Mouse (Mus musculus) liver, embryonic 11.5 days (tissue): ENCODE results near the gene Dtx3l. TPM values are rescaled to one million over a fixed set of nuclear protein-coding genes. Genes with fewer than 3 reads are reported as not detected.
A peak's percentile ranks its signal among the peaks of the same experiment; 100 is the strongest.
"Not testable (repeated sequence)": the region's sequence is repeated elsewhere in the genome, so short reads cannot be mapped to it uniquely, and the experiment has no call there.

Source experiments
- ATAC-seq: fragments of 200-750 bp; cut with Nextera tagmentation; replicated peaks from 2 replicates; pipeline ENCODE4 v1.8.0; 2017; ENCODE audit warnings: moderate number of reproducible peaks, mild to moderate bottlenecking, moderate TSS enrichment, moderate library complexity; ENCODE audit not compliant: low FRiP score
- DNase-seq: peaks from one replicate; pipeline ENCODE4 v3.0.0-alpha.2; 2017; ENCODE audit warnings: low spot score
- H3K27ac ChIP-seq: fragments of 300-500 bp; sonication (generic); 2 replicates; pipeline ENCODE4 v1.5.1; 2014; ENCODE audit warnings: mild to moderate bottlenecking, low read depth, low read length, control low read depth
- H3K27me3 ChIP-seq: fragments of 300-500 bp; sonication (generic); replicated peaks from 2 replicates; pipeline ENCODE4 v1.6.1; 2014; ENCODE audit warnings: low read length, mixed read lengths; ENCODE audit not compliant: control insufficient read depth, insufficient read depth
- H3K36me3 ChIP-seq: fragments of 300-500 bp; sonication (generic); 2 replicates; pipeline ENCODE4 v1.6.1; 2014; ENCODE audit warnings: mild to moderate bottlenecking, low read length, moderate library complexity, mixed read lengths; ENCODE audit not compliant: control insufficient read depth, insufficient read depth
- H3K4me1 ChIP-seq: fragments of 300-500 bp; sonication (generic); replicated peaks from 2 replicates; pipeline ENCODE4 v1.6.1; 2014; ENCODE audit warnings: low read length, mixed read lengths; ENCODE audit not compliant: control insufficient read depth, insufficient read depth
- H3K4me2 ChIP-seq: fragments of 300-500 bp; sonication (generic); 2 replicates; pipeline ENCODE4 v1.6.1; 2014; ENCODE audit warnings: mild to moderate bottlenecking, control low read depth, moderate library complexity
- H3K4me3 ChIP-seq: fragments of 300-500 bp; sonication (generic); 2 replicates; pipeline ENCODE4 v1.5.1; 2014; ENCODE audit warnings: low read depth, low read length, control low read depth
- H3K9ac ChIP-seq: fragments of 300-500 bp; sonication (generic); 2 replicates; pipeline ENCODE4 v1.6.1; 2014; ENCODE audit warnings: low read depth, low read length, control low read depth
- H3K9me3 ChIP-seq: fragments of 300-500 bp; sonication (generic); 2 replicates; pipeline ENCODE4 v1.6.1; 2016; ENCODE audit warnings: low read length, inconsistent platforms, mixed read lengths; ENCODE audit not compliant: control insufficient read depth
- WGBS: fragments of 180-500 bp; shearing (Covaris S2); extraction: QIAGEN DNeasy Blood & Tissue Kit; methylation state at CpG from one replicate; pipeline ENCODE4 v1.1.7; 2014; 5-methylcytosine and 5-hydroxymethylcytosine counted together
- polyA plus RNA-seq: library from polyadenylated mRNA; unstranded; fragments of >200 nt; fragmentation: Nextera tagmentation; extraction: Ambion mirVana; gene quantifications from 2 replicates; pipeline ENCODE4 v1.2.1, GENCODE M21; 2014

The Dtx3l gene
- polyA plus RNA-seq, 1 experiment from 2014 or later = 3.2 TPM

- WGBS = 48% methylated on average over 1 of the region's 1 CpGs
- no peaks in the 10 kb centered on the region for H3K36me3 ChIP-seq
- no peak overlapping the region for H3K9ac ChIP-seq
Observed at GRCm38 (mm10) chr16:35974021-35974420, 35.1 kb upstream of the Dtx3l start.

GRCm38 (mm10) chr16:35968149-35968548, 29.2 kb upstream of the Dtx3l start:
- Histone ChIP-seq H3K27ac (no peak overlapping the region), H3K9me3 (no peaks in the 10 kb centered on the region), H3K9ac (no peak overlapping the region), H3K4me2 (no peak overlapping the region), H3K4me3 (no peak overlapping the region), H3K36me3 (no peaks in the 10 kb centered on the region), H3K27me3 (no peaks in the 10 kb centered on the region), H3K4me1 (no peaks in the 10 kb centered on the region)
- DNase-seq (no peak), ATAC-seq (no peak)
- 55% methylated on average over 2 of the region's 2 CpGs for WGBS

More at GRCm38 (mm10) chr16:35974021-35974420, 35.1 kb upstream of the Dtx3l start:
- DNase-seq (no peak), ATAC-seq (no peak)
- Histone ChIP-seq H3K27me3 (no peaks in the 10 kb centered on the region), H3K9me3 (no peaks in the 10 kb centered on the region), H3K4me3 (no peak overlapping the region), H3K4me2 (no peak overlapping the region), H3K27ac (no peak overlapping the region), H3K4me1 (no peaks in the 10 kb centered on the region)

DNA sequence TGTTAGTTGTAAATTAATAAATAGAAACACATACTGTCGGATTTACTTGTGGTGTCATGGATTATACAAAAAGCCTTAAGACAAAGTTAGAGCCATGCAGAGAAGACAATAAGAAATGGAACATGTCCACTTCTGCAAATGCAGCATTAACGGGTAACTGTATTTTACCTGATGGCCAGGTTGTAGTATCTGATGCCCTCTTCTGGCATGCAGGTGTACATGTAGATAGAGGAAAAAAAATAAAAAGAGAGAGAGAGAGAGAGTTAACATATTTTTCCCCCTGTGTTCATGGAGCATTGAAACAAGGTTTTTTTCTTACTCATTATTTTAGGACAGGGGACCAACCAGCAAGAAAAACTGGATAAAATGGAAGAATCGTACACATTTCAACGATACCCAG, 28.4 kb upstream of the Dtx3l start:
- 84% methylated on average over 4 of the region's 4 CpGs for WGBS
- ATAC-seq = no peak
- no peaks in the 10 kb centered on the region for H3K27me3 ChIP-seq
- H3K4me1 ChIP-seq = no peaks in the 10 kb centered on the region
- no peak overlapping the region for H3K4me3 ChIP-seq
- no peaks in the 10 kb centered on the region for H3K36me3 ChIP-seq
- H3K9ac ChIP-seq = no peak overlapping the region
- H3K27ac ChIP-seq = no peak overlapping the region
- no peak overlapping the region for H3K4me2 ChIP-seq
- DNase-seq = no peak
- no peaks in the 10 kb centered on the region for H3K9me3 ChIP-seq

DNA sequence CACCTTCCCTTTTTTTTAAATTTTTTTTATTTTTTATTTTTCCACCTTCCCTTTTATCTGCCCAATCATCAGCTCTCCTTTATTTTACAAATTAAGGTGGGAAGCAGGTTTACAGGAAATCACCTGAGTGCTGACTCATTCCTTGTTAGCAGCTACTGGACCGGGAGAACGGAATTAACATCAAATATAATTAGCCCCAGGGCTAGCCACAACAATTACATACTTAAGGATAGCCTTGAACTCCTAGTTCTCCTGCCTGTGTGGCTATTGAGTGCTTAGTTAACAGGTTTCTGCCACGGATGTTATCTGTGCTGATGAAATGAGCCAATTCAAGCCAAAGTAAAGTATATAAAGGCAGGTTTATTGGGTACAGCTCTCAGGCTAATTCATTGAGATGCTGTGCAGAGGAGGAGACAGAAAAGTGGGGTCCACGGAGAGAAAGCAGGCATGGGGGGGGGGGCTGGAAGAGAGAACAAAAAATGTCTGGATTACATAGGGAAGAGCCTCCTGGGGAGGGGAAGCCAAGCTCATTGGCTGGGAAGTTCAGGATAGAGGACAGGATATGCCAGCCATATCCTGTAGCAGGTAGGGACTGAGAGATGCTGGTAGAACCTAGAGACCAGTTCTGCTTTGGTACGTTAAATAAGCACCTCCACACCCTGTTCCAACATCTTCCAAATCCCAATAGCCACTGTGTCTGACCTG, 27.6 kb upstream of the Dtx3l start:
- no peaks in the 10 kb centered on the region for H3K9me3 ChIP-seq
- H3K4me2 ChIP-seq = no peak overlapping the region
- no peak for ATAC-seq

DNA sequence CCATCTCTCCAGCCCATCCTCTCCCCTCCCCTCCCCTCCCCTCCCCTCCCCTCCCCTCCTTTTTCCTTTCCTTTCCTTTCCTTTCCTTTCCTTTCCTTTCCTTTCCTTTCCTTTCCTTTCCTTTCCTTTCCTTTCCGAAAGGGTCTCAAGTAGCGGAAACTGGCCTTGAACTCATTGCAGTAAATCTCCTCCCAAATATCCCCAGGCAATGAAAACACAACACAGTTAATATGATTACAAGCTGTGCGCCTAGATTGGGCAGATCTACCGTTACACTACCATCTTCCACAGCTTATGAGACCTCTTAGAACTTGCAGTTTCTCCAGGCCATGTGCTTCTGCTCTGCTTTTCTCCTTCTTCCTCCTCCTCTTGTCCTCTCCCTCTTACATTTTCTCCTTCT, 27.0 kb upstream of the Dtx3l start:
- H3K4me1 ChIP-seq, H3K36me3 ChIP-seq, H3K4me2 ChIP-seq, H3K27me3 ChIP-seq, DNase-seq, H3K27ac ChIP-seq, ATAC-seq, H3K9me3 ChIP-seq, H3K4me3 ChIP-seq, H3K9ac ChIP-seq: not testable (repeated sequence)
- WGBS = 60% methylated on average over 3 of the region's 4 CpGs

More for the DNA sequence above, 27.6 kb upstream of the Dtx3l start:
- 53% methylated on average over 5 of the region's 5 CpGs for WGBS
- no peaks in the 10 kb centered on the region for H3K27me3 ChIP-seq
- DNase-seq = no peak
- H3K4me1 ChIP-seq = no peaks in the 10 kb centered on the region
- H3K9ac ChIP-seq = no peak overlapping the region
- no peaks in the 10 kb centered on the region for H3K36me3 ChIP-seq
- H3K27ac ChIP-seq = no peak overlapping the region
- H3K4me3 ChIP-seq = no peak overlapping the region

DNA sequence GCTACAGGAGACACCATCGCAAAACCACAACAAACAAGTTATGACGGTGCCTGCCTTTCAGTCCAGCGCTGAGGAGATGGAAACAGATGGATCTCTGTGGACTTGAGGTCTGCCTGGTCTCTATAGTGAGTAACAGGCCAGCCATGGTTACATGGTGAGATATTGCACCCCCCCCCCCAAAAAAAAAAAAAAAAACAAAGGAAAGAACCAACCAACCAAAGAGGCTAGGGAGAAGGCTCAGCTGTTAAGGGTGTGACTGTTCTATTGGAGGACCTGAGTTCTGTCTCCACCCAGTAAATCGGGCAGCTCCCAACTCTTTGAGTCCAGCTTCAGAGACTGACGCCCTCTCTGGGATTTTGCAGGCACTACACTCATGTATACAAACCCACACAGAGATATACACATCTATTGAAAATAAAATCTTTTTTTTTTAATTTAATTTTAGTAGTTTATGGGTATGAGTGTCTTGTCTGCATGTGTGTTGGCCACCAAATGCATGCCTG, 13.7 kb upstream of the Dtx3l start:
- DNase-seq = no peak
- Histone ChIP-seq H3K36me3 (no peaks in the 10 kb centered on the region), H3K4me2 (no peak overlapping the region), H3K27ac (no peak overlapping the region), H3K9me3 (no peaks in the 10 kb centered on the region), H3K4me1 (no peaks in the 10 kb centered on the region), H3K27me3 (no peaks in the 10 kb centered on the region), H3K9ac (no peak overlapping the region), H3K4me3 (no peak overlapping the region)
- whole genome bisulfite sequencing = 78% methylated on average over 5 of the region's 5 CpGs
- no peak for ATAC-seq

- no peak overlapping the region for H3K4me2 ChIP-seq
- H3K4me1 ChIP-seq = no peaks in the 10 kb centered on the region
- H3K9ac ChIP-seq = no peak overlapping the region
- ATAC-seq (no peak), DNase-seq (no peak)
- no peaks in the 10 kb centered on the region for H3K27me3 ChIP-seq
- H3K27ac ChIP-seq = no peak overlapping the region
- no peak overlapping the region for H3K4me3 ChIP-seq
- H3K36me3 ChIP-seq = no peaks in the 10 kb centered on the region
- H3K9me3 ChIP-seq = no peaks in the 10 kb centered on the region
- 86% methylated on average over 3 of the region's 3 CpGs for WGBS
Observed at GRCm38 (mm10) chr16:35951216-35951615, 12.3 kb upstream of the Dtx3l start.

GRCm38 (mm10) chr16:35949264-35949663, 10.3 kb upstream of the Dtx3l start:
- ATAC-seq (no peak), DNase-seq (no peak)
- Histone ChIP-seq H3K36me3 (no peaks in the 10 kb centered on the region), H3K4me3 (no peak overlapping the region), H3K9me3 (no peaks in the 10 kb centered on the region), H3K9ac (no peak overlapping the region), H3K27me3 (no peaks in the 10 kb centered on the region), H3K27ac (no peak overlapping the region), H3K4me2 (no peak overlapping the region), H3K4me1 (no peaks in the 10 kb centered on the region)
- 78% methylated on average over 5 of the region's 5 CpGs for WGBS

DNA sequence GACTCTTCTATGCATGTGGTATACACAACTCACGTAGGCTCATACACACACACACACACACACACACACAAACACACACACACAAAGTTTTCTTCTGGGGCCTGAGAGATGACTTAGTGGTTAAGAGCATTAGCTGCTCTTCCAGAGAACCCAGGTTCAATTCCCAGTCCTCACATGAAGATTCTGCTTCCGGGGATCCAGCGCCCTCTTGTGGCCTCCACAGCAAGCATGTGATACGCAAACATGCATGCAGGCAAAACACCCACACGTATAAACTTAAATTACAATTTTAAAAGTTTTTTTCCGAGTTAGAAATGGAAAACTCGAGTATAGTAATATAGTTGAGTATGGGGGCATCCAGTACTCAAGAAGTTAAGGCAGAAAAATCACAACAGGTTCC, 2.4 kb upstream of the Dtx3l start:
- no peak overlapping the region for H3K4me3 ChIP-seq
- peaks cover 4% of the 10 kb centered on the region; the same call in 1 of the 2 replicates for H3K4me1 ChIP-seq
- no peaks in the 10 kb centered on the region for H3K36me3 ChIP-seq
- no peaks in the 10 kb centered on the region for H3K9me3 ChIP-seq
- no peak for ATAC-seq
- WGBS = 78% methylated on average over 7 of the region's 7 CpGs
- no peaks in the 10 kb centered on the region for H3K27me3 ChIP-seq
- no peak overlapping the region for H3K4me2 ChIP-seq
- H3K9ac ChIP-seq = no peak overlapping the region
- peak; percentile 37 for DNase-seq
- H3K27ac ChIP-seq = no peak overlapping the region
